Mouse (Mus musculus): ENCODE data around the gene Zmiz1. TPM values are rescaled to one million over a fixed set of nuclear protein-coding genes. Genes with fewer than 3 reads are reported as not detected.

Gene Zmiz1
- polyA plus RNA-seq, 1 experiment from 2014 or later: 6.1 TPM

DNA sequence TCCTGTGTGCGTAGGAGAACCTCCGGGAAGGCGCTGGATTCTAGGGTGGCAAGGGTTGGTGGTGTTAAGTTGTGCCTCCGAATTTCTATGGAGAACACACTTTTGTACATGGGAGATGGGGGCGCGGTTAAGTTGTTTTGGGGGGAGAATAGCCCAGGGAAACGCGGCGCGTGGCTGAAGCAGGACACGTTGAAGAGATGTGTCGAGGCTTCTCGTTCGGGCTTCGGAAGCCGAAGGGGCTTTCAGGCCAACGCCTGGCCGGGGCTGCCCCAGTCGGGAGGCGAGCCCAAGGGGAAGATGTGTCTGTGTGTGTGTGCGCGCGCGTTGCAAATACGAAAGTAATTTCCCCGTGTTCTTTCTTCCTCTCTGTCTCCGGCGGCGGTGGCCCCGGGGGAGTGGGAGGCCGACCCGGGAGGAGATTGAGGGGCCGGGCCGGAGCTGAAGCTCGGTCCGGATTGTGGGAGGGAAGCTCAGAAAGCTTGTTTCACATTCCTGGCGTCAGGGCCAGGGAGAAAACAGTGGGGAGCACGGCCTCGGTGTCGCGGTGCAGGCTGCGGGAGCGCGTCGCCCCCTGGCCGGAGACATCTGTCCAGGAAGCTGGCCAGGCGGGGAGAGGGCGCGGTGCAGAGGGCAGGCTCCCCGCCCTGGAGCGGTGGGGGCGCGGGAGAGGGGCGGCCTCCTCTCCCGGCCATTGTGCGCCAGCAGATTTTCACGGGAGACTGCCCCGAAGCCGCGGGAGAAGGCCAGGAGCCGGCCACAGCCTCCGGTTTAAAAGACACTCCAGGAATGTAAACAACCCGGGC, 1.2 kb downstream of the Zmiz1 start:
- peak overlapping the region; percentile 77 for H3K4me3 ChIP-seq (ENCODE audit: low read depth, low read length)
- H3K27ac ChIP-seq (ENCODE audit: low read length): peak overlapping the region; percentile 93
- H3K36me3 ChIP-seq (ENCODE audit: control insufficient read depth, insufficient read depth): no peaks in the 10 kb centered on the region
- H3K27me3 ChIP-seq (ENCODE audit: control insufficient read depth, insufficient read depth, low read depth, low read length): peaks cover 56% of the 10 kb centered on the region
- no peak for ATAC-seq (ENCODE audit: low read depth)
- no peaks in the 10 kb centered on the region for H3K9me3 ChIP-seq (replicated peaks; ENCODE audit: control insufficient read depth, low read length)
- peak overlapping the region; percentile 75 for H3K4me2 ChIP-seq (ENCODE audit: low read depth, low read length)
- WGBS (ENCODE audit: insufficient replicate concordance): under 1% methylated on average over 62 of the region's 63 CpGs
- peak overlapping the region; percentile 77 for H3K9ac ChIP-seq (ENCODE audit: low read depth, low read length)
- peaks cover 49% of the 10 kb centered on the region for H3K4me1 ChIP-seq (ENCODE audit: control insufficient read depth, low read depth, low read length)

DNA sequence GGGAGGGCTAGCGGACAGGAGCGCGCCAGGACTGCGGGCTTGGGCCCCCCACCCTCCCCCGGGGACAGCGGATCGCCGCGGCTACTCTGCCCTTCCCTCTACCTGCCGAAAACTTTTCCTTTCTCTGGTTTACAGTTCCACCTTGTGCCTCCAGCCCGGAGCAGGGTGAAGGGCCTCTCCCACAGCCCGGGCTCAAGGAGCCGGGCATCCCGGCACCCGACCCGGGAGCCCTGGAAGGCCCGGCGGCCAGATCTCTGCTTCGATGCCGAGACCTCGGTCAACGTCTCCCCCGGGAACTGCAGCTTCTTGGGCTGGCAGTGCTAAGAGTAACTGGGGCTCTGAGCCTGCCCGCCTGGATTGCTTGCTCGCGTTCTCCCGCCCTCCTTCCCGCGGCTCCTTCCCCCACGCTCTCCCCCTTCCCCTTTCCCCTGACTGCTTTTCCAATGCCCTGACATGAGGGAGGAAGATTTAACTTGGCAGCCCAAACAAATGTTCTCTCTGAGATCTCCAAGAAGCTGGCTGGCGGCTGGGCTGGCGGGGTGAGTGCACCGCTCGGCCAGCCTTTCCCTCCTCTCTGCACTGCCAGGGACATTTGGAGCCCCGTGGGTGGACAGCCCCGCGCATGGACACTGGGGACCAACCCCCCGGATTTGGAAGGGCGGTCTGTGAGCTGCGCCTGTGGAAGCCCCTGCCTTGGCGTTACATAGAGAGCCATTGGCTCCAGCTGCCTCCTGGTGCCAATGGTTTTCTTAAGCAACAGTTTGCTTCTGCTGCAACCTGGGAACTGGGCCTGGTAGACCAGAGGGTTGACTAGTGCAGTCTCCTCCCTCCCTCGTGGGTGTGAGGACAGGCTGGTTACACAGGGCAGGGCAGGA, 2.1 kb downstream of the Zmiz1 start:
- H3K9me3 ChIP-seq (replicated peaks; ENCODE audit: control insufficient read depth, low read length): no peaks in the 10 kb centered on the region
- H3K27me3 ChIP-seq (ENCODE audit: control insufficient read depth, insufficient read depth, low read depth, low read length): peaks cover 55% of the 10 kb centered on the region
- H3K4me2 ChIP-seq (ENCODE audit: low read depth, low read length): peak overlapping the region; percentile 75
- no peaks in the 10 kb centered on the region for H3K36me3 ChIP-seq (ENCODE audit: control insufficient read depth, insufficient read depth)
- H3K27ac ChIP-seq (ENCODE audit: low read length): peak overlapping the region; percentile 93
- WGBS (ENCODE audit: insufficient replicate concordance): 1% methylated on average over 42 of the region's 42 CpGs
- peak overlapping the region; percentile 77 for H3K4me3 ChIP-seq (ENCODE audit: low read depth, low read length)
- ATAC-seq (ENCODE audit: low read depth): peak; percentile 17; the same call in 1 of the 2 replicates
- H3K4me1 ChIP-seq (ENCODE audit: control insufficient read depth, low read depth, low read length): peaks cover 56% of the 10 kb centered on the region
- peak overlapping the region; percentile 77 for H3K9ac ChIP-seq (ENCODE audit: low read depth, low read length)

DNA sequence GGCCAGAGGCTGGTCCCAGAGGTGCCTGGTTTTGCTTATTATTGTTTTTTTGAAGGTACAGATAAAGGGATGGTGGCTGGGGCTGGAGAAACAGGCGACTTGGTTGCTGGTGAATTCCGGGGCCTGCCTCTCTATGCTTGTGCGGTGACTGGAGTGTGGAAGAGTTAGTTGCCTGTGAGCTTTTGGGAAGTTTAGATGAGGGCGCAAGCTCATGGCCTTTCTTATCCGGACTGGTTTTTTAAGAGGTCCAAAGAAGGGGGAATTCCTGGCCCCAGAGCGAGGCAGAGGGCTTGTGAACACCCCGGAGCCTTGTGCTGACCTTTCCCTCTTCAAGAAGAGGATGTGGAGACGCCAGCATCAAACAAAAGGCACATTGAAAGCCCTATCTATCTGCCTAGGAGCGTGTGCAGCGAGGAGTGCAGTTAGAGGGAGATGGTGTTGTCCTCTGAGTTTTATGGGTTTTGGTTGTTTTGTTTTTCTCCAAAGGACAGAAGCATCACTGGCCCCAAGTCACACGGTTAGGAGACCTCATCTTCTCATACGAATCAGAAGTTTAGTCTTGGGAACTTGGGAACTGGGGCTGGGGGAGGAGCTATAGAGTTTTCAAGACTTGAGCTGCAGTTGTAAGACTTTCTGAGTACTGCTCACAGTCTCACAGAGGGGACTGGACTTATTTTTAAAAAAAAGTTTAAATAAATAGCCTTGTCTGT, 2.8 kb downstream of the Zmiz1 start:
- H3K9ac ChIP-seq (ENCODE audit: low read depth, low read length): peak overlapping the region; percentile 77
- H3K4me3 ChIP-seq (ENCODE audit: low read depth, low read length): peak overlapping the region; percentile 77
- H3K36me3 ChIP-seq (ENCODE audit: control insufficient read depth, insufficient read depth): no peaks in the 10 kb centered on the region
- no peaks in the 10 kb centered on the region for H3K9me3 ChIP-seq (replicated peaks; ENCODE audit: control insufficient read depth, low read length)
- peaks cover 48% of the 10 kb centered on the region for H3K27me3 ChIP-seq (ENCODE audit: control insufficient read depth, insufficient read depth, low read depth, low read length)
- peak overlapping the region; percentile 75 for H3K4me2 ChIP-seq (ENCODE audit: low read depth, low read length)
- WGBS (ENCODE audit: insufficient replicate concordance): 19% methylated on average over 12 of the region's 12 CpGs
- peaks cover 64% of the 10 kb centered on the region for H3K4me1 ChIP-seq (ENCODE audit: control insufficient read depth, low read depth, low read length)
- no peak for ATAC-seq (ENCODE audit: low read depth)
- H3K27ac ChIP-seq (ENCODE audit: low read length): peak overlapping the region; percentile 93

DNA sequence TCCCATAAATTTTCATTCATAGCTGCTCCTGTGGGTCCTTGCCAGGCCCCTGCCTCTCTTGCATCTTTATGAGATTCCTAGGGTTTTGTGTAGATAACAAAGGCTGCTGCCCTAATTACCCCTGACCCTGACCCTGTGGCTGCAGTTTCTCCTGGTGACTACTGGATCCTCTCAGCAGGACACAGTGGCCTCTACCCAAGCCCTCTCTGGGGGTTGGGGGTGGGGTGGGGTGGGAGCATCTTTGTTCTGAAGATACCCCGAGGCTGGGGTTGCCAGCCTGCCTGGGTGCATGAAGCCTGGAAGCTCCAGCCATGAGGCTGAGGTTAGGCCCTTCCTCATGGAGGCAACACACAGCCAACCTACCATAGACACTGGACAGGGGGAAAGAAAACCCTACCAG, 4.0 kb downstream of the Zmiz1 start:
- H3K9ac ChIP-seq (ENCODE audit: low read depth, low read length): no peak overlapping the region

DNA sequence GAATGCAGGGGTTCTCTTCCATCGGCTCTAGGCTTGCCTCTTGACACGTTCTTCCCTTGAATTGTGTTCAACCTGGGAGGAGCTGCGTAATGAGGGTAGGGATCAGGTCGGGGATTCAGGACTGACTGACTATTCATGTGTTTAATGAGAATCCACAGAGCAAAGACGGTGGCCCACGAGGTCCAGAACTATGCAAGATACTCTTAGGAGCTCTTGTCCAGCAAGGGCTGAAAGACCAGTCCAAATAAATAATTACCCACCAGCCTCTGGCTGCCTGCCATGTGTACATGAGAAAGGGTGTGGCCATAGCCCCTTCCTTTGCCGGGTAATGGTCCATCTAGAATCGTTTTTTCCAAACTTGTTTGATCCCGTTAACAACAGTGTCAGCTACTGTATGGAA, 4.9 kb downstream of the Zmiz1 start:
- no peak for ATAC-seq (ENCODE audit: low read depth)
- H3K27ac ChIP-seq (ENCODE audit: low read length): no peak overlapping the region
- H3K27me3 ChIP-seq (ENCODE audit: control insufficient read depth, insufficient read depth, low read depth, low read length): peaks cover 29% of the 10 kb centered on the region
- H3K4me1 ChIP-seq (ENCODE audit: control insufficient read depth, low read depth, low read length): peaks cover 58% of the 10 kb centered on the region
- H3K36me3 ChIP-seq (ENCODE audit: control insufficient read depth, insufficient read depth): no peaks in the 10 kb centered on the region
- H3K9me3 ChIP-seq (replicated peaks; ENCODE audit: control insufficient read depth, low read length): no peaks in the 10 kb centered on the region
- H3K4me2 ChIP-seq (ENCODE audit: low read depth, low read length): no peak overlapping the region
- H3K4me3 ChIP-seq (ENCODE audit: low read depth, low read length): no peak overlapping the region
- WGBS (ENCODE audit: insufficient replicate concordance): 55% methylated on average over 9 of the region's 9 CpGs
- no peak overlapping the region for H3K9ac ChIP-seq (ENCODE audit: low read depth, low read length)

More for the DNA sequence above, 4.0 kb downstream of the Zmiz1 start:
- no peaks in the 10 kb centered on the region for H3K9me3 ChIP-seq (replicated peaks; ENCODE audit: control insufficient read depth, low read length)
- H3K4me3 ChIP-seq (ENCODE audit: low read depth, low read length): no peak overlapping the region
- 50% methylated on average over 1 of the region's 1 CpGs for WGBS (ENCODE audit: insufficient replicate concordance)
- H3K27me3 ChIP-seq (ENCODE audit: control insufficient read depth, insufficient read depth, low read depth, low read length): peaks cover 38% of the 10 kb centered on the region
- peaks cover 64% of the 10 kb centered on the region for H3K4me1 ChIP-seq (ENCODE audit: control insufficient read depth, low read depth, low read length)
- no peak for ATAC-seq (ENCODE audit: low read depth)
- H3K36me3 ChIP-seq (ENCODE audit: control insufficient read depth, insufficient read depth): no peaks in the 10 kb centered on the region
- H3K27ac ChIP-seq (ENCODE audit: low read length): no peak overlapping the region
- H3K4me2 ChIP-seq (ENCODE audit: low read depth, low read length): no peak overlapping the region

DNA sequence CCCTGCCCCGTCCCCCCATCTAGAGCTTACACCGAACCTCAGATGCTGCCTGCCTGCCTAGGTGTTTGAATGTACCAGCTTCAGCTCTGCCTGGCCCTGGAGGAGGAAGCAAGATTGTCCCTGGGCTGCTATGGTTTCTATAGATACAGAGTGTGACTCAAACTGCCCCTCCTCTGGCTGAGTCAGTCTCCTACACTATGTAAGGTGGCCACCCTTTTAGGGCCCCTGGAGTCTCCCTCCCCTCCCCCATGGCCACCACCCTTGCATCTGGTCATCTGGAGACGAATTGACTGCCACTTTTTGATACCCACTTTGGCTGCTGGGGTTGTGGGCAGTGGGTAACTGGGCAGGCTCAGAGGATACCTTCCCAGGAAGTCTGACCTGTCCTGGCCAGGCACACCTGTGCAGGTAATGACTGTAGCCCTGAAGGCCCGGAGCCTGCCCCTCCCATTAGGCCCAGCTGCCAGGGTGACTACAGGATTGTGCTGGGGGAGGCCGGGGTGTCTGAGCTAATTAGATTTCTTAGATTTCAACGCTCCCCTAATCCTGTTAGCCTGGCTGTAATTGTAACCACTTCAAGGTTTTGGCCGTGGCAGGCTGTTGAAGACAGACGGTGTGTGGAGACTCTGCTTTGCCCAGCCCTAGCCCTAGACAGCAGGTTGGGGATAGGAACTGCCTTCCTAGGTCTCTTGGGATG, 5.8 kb downstream of the Zmiz1 start:
- 39% methylated on average over 8 of the region's 8 CpGs for WGBS (ENCODE audit: insufficient replicate concordance)
- Histone ChIP-seq H3K4me2 (ENCODE audit: low read depth, low read length) (no peak overlapping the region), H3K4me1 (ENCODE audit: control insufficient read depth, low read depth, low read length) (peaks cover 58% of the 10 kb centered on the region), H3K9me3 (replicated peaks; ENCODE audit: control insufficient read depth, low read length) (no peaks in the 10 kb centered on the region), H3K27ac (ENCODE audit: low read length) (no peak overlapping the region), H3K36me3 (ENCODE audit: control insufficient read depth, insufficient read depth) (no peaks in the 10 kb centered on the region), H3K4me3 (ENCODE audit: low read depth, low read length) (no peak overlapping the region), H3K27me3 (ENCODE audit: control insufficient read depth, insufficient read depth, low read depth, low read length) (peaks cover 21% of the 10 kb centered on the region), H3K9ac (ENCODE audit: low read depth, low read length) (no peak overlapping the region)
- no peak for ATAC-seq (ENCODE audit: low read depth)

DNA sequence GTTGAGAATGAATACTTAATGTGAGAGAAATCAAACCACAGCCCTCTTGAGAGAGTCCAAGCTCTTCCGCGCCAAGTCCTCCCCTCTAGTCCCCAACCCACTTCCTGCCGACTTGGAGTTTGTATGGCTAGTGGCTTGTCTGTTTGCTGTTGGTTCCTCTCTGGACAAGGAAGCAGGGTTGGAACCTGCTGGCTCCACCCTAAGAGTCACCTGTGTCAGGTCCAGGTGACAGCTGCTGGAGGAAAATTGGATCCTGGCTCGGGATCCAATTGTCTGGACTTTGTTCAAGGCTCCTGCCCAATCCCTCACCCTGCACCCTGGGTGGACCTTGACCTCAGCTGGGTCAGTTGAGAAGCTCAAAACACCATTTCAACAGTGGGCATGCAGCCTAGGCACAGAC, 7.4 kb downstream of the Zmiz1 start:
- 39% methylated on average over 4 of the region's 4 CpGs for WGBS (ENCODE audit: insufficient replicate concordance)
- Histone ChIP-seq H3K4me1 (ENCODE audit: control insufficient read depth, low read depth, low read length) (peaks cover 63% of the 10 kb centered on the region), H3K4me3 (ENCODE audit: low read depth, low read length) (no peak overlapping the region), H3K9me3 (replicated peaks; ENCODE audit: control insufficient read depth, low read length) (no peaks in the 10 kb centered on the region), H3K27ac (ENCODE audit: low read length) (no peak overlapping the region), H3K9ac (ENCODE audit: low read depth, low read length) (no peak overlapping the region), H3K27me3 (ENCODE audit: control insufficient read depth, insufficient read depth, low read depth, low read length) (peaks cover 5% of the 10 kb centered on the region), H3K4me2 (ENCODE audit: low read depth, low read length) (no peak overlapping the region), H3K36me3 (ENCODE audit: control insufficient read depth, insufficient read depth) (no peaks in the 10 kb centered on the region)
- ATAC-seq (ENCODE audit: low read depth): no peak

DNA sequence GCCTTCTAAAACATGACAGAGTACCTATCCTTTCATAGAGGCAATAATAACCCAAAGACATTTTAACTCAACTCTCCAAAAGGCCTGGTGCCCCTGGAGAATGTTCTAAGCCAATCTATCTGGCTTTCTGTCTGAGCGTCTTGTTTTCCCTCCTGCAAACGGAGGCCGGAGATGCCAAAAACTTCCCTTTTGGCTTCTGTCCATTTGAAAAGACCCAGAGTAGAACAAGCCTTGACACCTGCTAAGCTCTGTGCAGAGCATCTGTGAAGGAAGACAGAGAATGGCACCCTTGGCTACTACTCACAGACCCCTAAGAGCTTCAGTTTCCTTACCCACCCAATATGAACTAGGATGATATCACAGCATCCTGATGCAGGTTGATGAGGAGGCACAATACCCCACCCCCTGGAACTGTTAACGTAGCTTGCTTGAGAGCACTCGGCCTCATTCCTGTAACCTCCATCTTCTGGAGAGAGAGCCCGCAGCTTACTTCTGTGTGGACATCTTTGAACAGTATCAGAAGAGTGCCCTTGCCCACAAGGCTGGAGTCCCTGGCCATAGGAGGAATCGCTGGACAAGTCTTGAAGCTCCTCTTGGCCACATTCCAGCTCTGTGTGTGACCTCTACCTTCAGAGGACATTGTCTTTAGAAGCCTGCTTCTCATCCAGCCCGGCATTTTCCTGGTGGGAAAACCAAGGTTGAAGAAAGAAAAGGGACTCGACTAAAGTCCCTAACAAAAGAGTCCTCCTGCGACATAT, 9.1 kb downstream of the Zmiz1 start:
- Histone ChIP-seq H3K27me3 (ENCODE audit: control insufficient read depth, insufficient read depth, low read depth, low read length) (no peaks in the 10 kb centered on the region), H3K9ac (ENCODE audit: low read depth, low read length) (no peak overlapping the region), H3K4me2 (ENCODE audit: low read depth, low read length) (no peak overlapping the region), H3K9me3 (replicated peaks; ENCODE audit: control insufficient read depth, low read length) (no peaks in the 10 kb centered on the region), H3K4me3 (ENCODE audit: low read depth, low read length) (no peak overlapping the region), H3K4me1 (ENCODE audit: control insufficient read depth, low read depth, low read length) (peaks cover 65% of the 10 kb centered on the region), H3K36me3 (ENCODE audit: control insufficient read depth, insufficient read depth) (no peaks in the 10 kb centered on the region), H3K27ac (ENCODE audit: low read length) (no peak overlapping the region)
- no peak for ATAC-seq (ENCODE audit: low read depth)
- WGBS (ENCODE audit: insufficient replicate concordance): 66% methylated on average over 10 of the region's 10 CpGs

Measured in liver, embryonic 16.5 days (tissue).